Mouse (Mus musculus): ENCODE data around the gene Zbtb17. TPM values are rescaled to one million over a fixed set of nuclear protein-coding genes. Genes with fewer than 3 reads are reported as not detected.

Gene Zbtb17
- polyA plus RNA-seq, 1 experiment from 2014 or later = 34.8 TPM

- Histone ChIP-seq H3K4me2 (no peak overlapping the region), H3K9me3 (replicated peaks) (no peaks in the 10 kb centered on the region), H3K4me1 (peaks cover 4% of the 10 kb centered on the region; the same call in 1 of the 2 replicates), H3K9ac (replicated peaks) (no peak overlapping the region), H3K4me3 (replicated peaks) (no peak overlapping the region), H3K36me3 (peaks cover 77% of the 10 kb centered on the region), H3K27me3 (replicated peaks) (no peaks in the 10 kb centered on the region), H3K27ac (replicated peaks) (no peak overlapping the region)
- 79% methylated on average over 16 of the region's 16 CpGs for WGBS
- ATAC-seq (ENCODE audit: low FRiP score) = no peak
Observed at GRCm38 (mm10) chr4:141464722-141465121, 20.3 kb downstream of the Zbtb17 start.

DNA sequence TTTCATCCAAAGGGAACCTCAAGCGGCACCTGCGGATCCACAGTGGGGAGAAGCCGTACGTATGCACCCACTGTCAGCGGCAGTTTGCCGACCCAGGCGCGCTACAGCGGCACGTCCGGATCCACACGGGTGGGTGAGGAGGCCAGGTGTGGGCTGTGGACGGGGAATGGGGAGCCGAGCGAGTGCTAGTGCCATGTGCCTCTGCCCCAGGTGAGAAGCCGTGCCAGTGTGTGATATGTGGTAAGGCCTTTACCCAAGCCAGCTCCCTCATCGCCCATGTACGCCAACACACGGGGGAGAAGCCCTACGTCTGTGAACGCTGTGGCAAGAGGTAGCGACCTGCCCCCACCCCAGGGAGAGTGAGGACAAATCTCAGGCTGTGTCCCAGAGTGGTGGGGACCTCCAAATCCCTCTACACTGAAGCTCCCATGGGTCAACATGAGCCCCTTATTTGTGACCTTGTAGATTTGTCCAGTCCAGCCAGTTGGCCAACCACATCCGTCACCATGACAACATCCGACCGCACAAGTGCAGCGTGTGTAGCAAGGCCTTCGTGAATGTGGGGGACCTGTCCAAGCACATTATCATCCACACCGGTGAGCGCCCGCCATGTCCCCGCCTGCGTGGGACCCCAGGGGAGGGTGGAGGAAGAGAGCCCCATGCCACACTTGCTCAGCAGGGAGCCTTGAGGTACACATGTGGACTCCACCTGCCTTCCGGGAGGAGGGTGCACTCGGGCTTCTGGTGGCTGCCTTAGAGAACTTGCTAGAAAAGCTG is 21.2 kb downstream of the Zbtb17 start:
- peaks cover 4% of the 10 kb centered on the region; the same call in 1 of the 2 replicates for H3K4me1 ChIP-seq
- no peak overlapping the region for H3K27ac ChIP-seq (replicated peaks)
- ATAC-seq (ENCODE audit: low FRiP score) = no peak
- no peak overlapping the region for H3K4me3 ChIP-seq (replicated peaks)
- H3K36me3 ChIP-seq = peaks cover 86% of the 10 kb centered on the region
- H3K27me3 ChIP-seq (replicated peaks) = no peaks in the 10 kb centered on the region
- H3K9ac ChIP-seq (replicated peaks) = no peak overlapping the region
- H3K4me2 ChIP-seq = no peak overlapping the region
- 89% methylated on average over 34 of the region's 34 CpGs for WGBS
- H3K9me3 ChIP-seq (replicated peaks) = no peaks in the 10 kb centered on the region

DNA sequence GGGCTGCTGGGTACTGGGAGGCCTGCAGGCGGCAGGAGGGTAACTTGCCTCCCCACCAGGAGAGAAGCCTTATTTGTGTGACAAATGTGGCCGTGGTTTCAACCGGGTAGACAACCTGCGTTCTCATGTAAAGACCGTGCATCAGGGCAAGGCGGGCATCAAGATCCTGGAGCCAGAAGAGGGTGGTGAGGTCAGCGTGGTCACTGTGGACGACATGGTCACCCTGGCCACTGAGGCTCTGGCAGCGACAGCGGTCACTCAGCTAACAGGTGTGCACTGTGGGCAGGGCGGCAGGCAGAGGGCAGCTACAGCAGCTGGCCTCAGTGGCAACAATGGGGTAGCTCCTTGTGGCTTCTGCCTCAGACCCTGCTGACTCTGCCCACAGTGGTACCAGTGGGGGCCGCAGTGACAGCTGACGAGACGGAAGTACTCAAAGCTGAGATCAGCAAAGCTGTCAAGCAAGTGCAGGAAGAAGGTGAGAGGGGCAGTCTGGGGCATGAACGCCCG is 21.9 kb downstream of the Zbtb17 start:
- ATAC-seq (ENCODE audit: low FRiP score) = no peak
- no peak overlapping the region for H3K4me3 ChIP-seq (replicated peaks)
- no peaks in the 10 kb centered on the region for H3K4me1 ChIP-seq
- no peaks in the 10 kb centered on the region for H3K27me3 ChIP-seq (replicated peaks)
- no peak overlapping the region for H3K27ac ChIP-seq (replicated peaks)
- no peak overlapping the region for H3K4me2 ChIP-seq
- H3K9me3 ChIP-seq (replicated peaks) = no peaks in the 10 kb centered on the region
- no peak overlapping the region for H3K9ac ChIP-seq (replicated peaks)
- H3K36me3 ChIP-seq = peaks cover 92% of the 10 kb centered on the region
- WGBS = 88% methylated on average over 16 of the region's 16 CpGs

GRCm38 (mm10) chr4:141466844-141467580 is 22.6 kb downstream of the Zbtb17 start:
- no peak for ATAC-seq (ENCODE audit: low FRiP score)
- H3K27me3 ChIP-seq (replicated peaks) = no peaks in the 10 kb centered on the region
- WGBS = 83% methylated on average over 15 of the region's 15 CpGs

DNA sequence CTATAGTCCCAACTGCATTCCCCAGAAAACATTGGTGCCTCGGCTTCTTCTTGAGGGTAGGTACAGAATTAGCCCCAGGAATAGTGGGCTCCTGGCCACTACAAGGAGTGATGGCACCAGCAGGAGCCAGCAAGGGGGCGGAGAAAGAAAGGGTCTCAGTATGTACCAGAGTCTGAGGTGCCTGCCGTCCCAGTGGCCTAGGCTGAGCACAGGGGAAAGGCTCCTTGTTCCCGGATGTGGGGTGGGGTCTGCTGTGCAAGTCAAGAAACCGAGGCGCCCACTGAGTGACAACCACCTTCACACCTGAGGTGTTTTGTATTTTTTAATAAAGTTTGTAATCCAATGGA is 23.1 kb downstream of the Zbtb17 start:
- Histone ChIP-seq H3K27me3 (replicated peaks) (no peaks in the 10 kb centered on the region), H3K4me1 (no peaks in the 10 kb centered on the region), H3K36me3 (peaks cover 96% of the 10 kb centered on the region), H3K4me3 (replicated peaks) (no peak overlapping the region), H3K27ac (replicated peaks) (no peak overlapping the region), H3K4me2 (no peak overlapping the region), H3K9me3 (replicated peaks) (no peaks in the 10 kb centered on the region), H3K9ac (replicated peaks) (no peak overlapping the region)
- no peak for ATAC-seq (ENCODE audit: low FRiP score)
- 84% methylated on average over 6 of the region's 6 CpGs for WGBS

More at GRCm38 (mm10) chr4:141466844-141467580, 22.6 kb downstream of the Zbtb17 start:
- Histone ChIP-seq H3K4me2 (no peak overlapping the region), H3K27ac (replicated peaks) (no peak overlapping the region), H3K9ac (replicated peaks) (no peak overlapping the region), H3K4me1 (no peaks in the 10 kb centered on the region), H3K9me3 (replicated peaks) (no peaks in the 10 kb centered on the region), H3K4me3 (replicated peaks) (no peak overlapping the region), H3K36me3 (peaks cover 96% of the 10 kb centered on the region)

DNA sequence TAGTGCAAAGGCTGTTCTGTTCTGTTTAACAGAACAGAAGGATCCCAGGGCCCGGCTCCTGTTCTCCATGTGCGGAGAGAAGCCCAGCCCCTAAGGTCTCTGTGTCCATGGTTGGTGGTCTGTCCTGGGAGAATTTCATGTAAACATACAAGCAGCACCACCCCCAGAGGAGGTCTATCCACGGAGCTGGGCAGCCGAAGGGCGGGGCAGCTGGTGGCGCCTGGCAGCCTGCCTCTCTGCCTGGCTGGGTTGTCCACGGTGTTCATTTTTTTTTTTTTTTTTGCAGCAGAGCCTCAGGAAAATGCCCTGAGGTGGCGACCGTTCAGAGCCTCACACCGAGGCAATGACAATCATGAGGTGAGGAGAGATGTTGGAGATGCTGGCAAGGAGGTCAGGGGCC is 24.1 kb downstream of the Zbtb17 start:
- no peaks in the 10 kb centered on the region for H3K9me3 ChIP-seq (replicated peaks)
- no peak for ATAC-seq (ENCODE audit: low FRiP score)

DNA sequence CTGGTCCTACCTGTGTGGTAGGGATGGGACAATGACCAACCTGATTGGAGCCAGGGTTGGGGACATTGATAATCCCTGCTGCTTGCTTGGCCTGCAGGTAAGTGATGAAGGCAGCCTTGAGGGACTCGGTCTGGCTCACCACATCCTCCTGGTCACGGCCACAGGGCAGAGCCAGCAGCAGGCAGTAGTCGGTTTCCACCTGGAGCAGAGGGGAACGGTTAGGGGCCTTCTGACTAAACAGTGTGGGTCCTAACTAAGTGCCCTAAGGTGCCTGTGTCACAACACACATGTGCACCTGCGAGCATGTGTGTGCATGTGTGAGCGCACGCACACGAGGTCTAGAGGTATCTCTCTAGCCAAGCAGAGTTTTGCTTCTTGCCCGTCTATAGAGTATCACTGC is 24.9 kb downstream of the Zbtb17 start:
- no peak for ATAC-seq (ENCODE audit: low FRiP score)
- no peak overlapping the region for H3K27ac ChIP-seq (replicated peaks)
- H3K9me3 ChIP-seq (replicated peaks) = no peaks in the 10 kb centered on the region
- H3K27me3 ChIP-seq (replicated peaks) = no peaks in the 10 kb centered on the region
- peaks cover 96% of the 10 kb centered on the region for H3K36me3 ChIP-seq
- 92% methylated on average over 9 of the region's 9 CpGs for WGBS
- no peak overlapping the region for H3K4me3 ChIP-seq (replicated peaks)
- no peak overlapping the region for H3K9ac ChIP-seq (replicated peaks)
- no peaks in the 10 kb centered on the region for H3K4me1 ChIP-seq
- H3K4me2 ChIP-seq = no peak overlapping the region

More for the DNA sequence above, 24.1 kb downstream of the Zbtb17 start:
- Histone ChIP-seq H3K4me1 (no peaks in the 10 kb centered on the region), H3K9ac (replicated peaks) (no peak overlapping the region), H3K27ac (replicated peaks) (no peak overlapping the region), H3K4me2 (no peak overlapping the region), H3K27me3 (replicated peaks) (no peaks in the 10 kb centered on the region), H3K36me3 (peaks cover 96% of the 10 kb centered on the region), H3K4me3 (replicated peaks) (no peak overlapping the region)
- 64% methylated on average over 10 of the region's 10 CpGs for WGBS

GRCm38 (mm10) chr4:141471491-141471890 is 27.0 kb downstream of the Zbtb17 start:
- peaks cover 96% of the 10 kb centered on the region for H3K36me3 ChIP-seq
- H3K4me2 ChIP-seq = no peak overlapping the region
- H3K4me1 ChIP-seq = no peaks in the 10 kb centered on the region
- no peak overlapping the region for H3K9ac ChIP-seq (replicated peaks)
- ATAC-seq (ENCODE audit: low FRiP score) = no peak
- no peaks in the 10 kb centered on the region for H3K27me3 ChIP-seq (replicated peaks)
- no peaks in the 10 kb centered on the region for H3K9me3 ChIP-seq (replicated peaks)
- no peak overlapping the region for H3K4me3 ChIP-seq (replicated peaks)
- 97% methylated on average over 16 of the region's 16 CpGs for WGBS
- H3K27ac ChIP-seq (replicated peaks) = no peak overlapping the region

DNA sequence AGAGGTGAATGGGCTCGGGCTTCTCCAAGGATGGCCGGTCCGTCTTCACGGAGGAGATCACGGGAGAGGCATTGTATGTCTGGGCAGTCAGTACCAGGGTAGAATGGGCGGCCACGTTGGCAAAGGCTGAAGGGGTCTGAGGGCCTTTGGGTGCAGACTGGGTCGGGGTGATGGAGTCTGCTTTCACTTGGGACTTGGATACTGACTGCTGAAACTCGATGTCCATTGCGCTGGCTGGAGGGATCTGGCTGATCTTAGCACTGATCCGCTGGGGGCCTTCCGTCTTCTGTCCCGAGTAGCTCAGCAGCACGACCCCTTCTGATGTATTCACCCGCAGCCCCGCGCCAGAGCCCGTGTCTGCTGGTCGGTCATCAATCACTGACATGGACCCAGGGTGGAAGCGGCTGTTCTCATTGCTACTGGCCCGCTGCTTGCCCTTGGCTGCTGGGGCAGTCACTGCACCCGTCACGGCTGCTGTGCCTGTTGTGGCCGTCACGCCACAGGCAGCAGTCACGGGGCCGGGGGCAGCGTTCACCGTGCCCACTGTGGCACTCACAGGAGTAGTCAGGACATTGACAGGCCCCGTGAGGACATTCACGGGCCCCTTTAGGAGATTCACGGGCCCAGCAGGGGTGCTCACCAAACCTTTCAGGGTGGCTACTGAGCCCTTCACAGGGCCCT is 28.3 kb downstream of the Zbtb17 start:
- H3K4me3 ChIP-seq (replicated peaks) = no peak overlapping the region
- no peak overlapping the region for H3K27ac ChIP-seq (replicated peaks)
- H3K36me3 ChIP-seq = peaks cover 96% of the 10 kb centered on the region
- H3K9ac ChIP-seq (replicated peaks) = no peak overlapping the region
- no peak for ATAC-seq (ENCODE audit: low FRiP score)
- H3K4me2 ChIP-seq = no peak overlapping the region
- peaks cover 4% of the 10 kb centered on the region; the same call in 1 of the 2 replicates for H3K4me1 ChIP-seq
- no peaks in the 10 kb centered on the region for H3K9me3 ChIP-seq (replicated peaks)
- no peaks in the 10 kb centered on the region for H3K27me3 ChIP-seq (replicated peaks)
- WGBS = 66% methylated on average over 32 of the region's 32 CpGs

- WGBS = 90% methylated on average over 19 of the region's 19 CpGs
- Histone ChIP-seq H3K9me3 (replicated peaks) (no peaks in the 10 kb centered on the region), H3K27ac (replicated peaks) (no peak overlapping the region), H3K4me3 (replicated peaks) (no peak overlapping the region), H3K36me3 (peaks cover 99% of the 10 kb centered on the region), H3K9ac (replicated peaks) (no peak overlapping the region), H3K4me2 (no peak overlapping the region), H3K27me3 (replicated peaks) (no peaks in the 10 kb centered on the region), H3K4me1 (peaks cover 12% of the 10 kb centered on the region; the same call in 1 of the 2 replicates)
- ATAC-seq (ENCODE audit: low FRiP score) = no peak
Observed at GRCm38 (mm10) chr4:141474431-141474830, 30.0 kb downstream of the Zbtb17 start.

DNA sequence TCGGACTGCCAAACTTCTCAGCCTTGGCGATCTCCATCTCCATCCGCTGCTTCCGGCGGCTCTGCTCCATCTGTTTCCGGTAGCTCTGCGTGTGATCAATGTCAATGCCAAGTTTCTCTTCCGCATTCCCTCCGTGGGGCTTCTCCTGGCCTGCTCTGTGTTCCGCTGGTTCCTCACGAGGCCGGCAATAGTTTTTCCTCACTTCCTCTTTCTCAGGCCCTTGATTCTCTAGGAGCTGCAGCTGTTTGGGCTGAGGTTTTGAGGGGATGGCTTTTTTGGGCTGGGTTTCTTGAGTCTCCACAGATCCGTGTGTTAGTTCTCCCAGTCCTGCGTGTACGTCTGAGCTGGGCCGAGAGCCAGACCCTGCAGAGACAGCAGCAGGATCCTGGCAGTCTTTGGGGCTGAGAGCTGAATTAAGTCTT is 33.2 kb downstream of the Zbtb17 start:
- Histone ChIP-seq H3K4me2 (no peak overlapping the region), H3K27ac (replicated peaks) (peak overlapping the region; percentile 76), H3K27me3 (replicated peaks) (no peaks in the 10 kb centered on the region), H3K9ac (replicated peaks) (no peak overlapping the region), H3K9me3 (replicated peaks) (no peaks in the 10 kb centered on the region), H3K36me3 (peaks cover 96% of the 10 kb centered on the region), H3K4me1 (peaks cover 12% of the 10 kb centered on the region; the same call in 1 of the 2 replicates), H3K4me3 (replicated peaks) (no peak overlapping the region)
- 74% methylated on average over 16 of the region's 16 CpGs for WGBS
- ATAC-seq (ENCODE audit: low FRiP score) = no peak

Data from neural tube, embryonic 15.5 days (tissue).